Mouse (Mus musculus) kidney, adult 11 months (tissue): ENCODE data around the gene Sgtb.

Source experiments
- DNase-seq: peaks from one replicate; pipeline ENCODE4 v3.0.0; 2022

Sgtb gene

DNA sequence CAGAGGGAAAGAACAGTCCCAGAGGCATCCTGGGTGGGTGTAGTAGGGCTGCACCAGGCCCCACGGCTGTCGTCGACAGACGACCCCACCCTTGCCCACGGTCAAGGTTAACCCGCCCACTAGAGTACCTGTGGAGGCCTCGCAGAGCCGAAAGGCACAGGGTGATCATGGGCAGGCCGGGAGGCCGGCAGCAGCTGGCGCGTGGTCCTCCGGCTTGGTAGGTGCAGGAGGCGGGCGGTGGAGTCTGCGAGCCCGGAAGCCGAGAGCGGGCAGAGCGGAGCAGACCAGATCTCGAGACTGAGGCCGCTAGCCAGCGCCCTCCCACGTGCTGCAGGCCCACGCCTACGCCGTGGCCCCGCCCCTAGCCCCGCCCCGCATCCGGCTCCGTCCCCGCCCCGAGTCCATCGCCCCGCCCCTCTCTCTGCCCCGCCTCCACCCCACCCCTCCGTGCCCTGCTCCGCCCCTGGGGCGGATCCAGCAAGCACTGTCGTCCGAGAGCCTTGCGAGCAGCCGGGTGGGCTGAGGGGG, at the start of gene Sgtb, which contains the start of gene Nln:
Gene Sgtb, plus strand, starts transcription at position 454 of the 528 bp plus-strand sequence.
Gene Nln, minus strand, starts transcription at position 327 of the 528 bp plus-strand sequence.
- peak; percentile 91 for DNase-seq

DNA sequence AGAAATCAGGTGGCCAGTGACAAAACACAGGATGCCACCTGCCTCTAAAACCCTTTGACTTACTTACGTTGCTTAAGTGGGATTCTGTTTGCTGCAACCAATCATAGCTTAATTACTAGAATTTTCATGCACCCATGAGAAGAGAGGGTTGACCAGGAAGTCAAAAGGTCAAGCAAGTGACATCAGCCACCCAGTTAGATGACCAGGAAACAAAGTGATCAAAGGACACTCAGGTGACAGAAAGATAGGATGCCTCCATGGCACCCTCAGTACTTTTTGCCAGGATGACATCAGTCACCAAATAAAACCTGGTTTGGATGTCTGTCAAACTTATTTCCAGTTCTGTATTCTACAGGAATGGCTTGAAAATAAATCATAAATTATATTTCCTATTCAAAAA, 49.3 kb upstream of the Sgtb start:
- DNase-seq: no peak

DNA sequence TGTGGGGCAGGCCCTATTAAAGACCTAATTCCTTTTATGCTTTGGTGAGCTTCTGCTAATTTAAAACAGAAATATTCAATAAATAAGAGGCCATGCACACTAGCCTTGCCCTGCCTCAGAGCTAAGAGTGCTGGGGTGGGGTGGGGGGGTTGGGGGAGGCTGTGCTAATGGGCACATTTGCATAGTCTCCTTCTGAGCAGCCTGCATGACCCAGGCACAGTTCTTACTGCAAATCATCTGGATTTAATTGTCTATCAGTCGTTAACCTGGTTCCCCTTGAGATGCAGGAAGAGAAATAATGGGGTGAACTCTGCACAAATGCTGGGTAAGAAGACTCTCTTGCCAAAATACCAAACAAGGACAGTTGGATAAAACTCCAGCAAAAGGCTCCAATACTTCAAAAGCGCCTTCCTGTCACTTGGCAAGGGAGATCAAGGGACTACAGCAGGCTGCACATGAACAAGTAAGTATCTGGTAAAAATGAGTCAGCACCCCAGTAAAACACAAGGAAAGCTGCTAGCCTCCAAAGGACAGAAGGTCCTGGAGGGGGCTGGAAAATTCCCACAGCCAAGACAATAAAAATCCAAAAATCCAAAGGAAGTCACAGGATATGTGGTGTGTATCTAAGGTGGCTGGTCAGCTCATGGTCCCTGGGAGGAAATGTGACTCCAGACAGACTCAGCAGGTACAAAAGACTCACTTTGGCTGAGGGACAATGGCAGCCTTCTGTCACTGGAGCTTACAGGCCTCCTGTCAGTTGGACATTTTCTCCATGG, 47.4 kb upstream of the Sgtb start:
- no peak for DNase-seq

- no peak for DNase-seq
These were observed 46.5 kb upstream of the Sgtb start for GRCm38 (mm10) chr13:104063061-104063460.

DNA sequence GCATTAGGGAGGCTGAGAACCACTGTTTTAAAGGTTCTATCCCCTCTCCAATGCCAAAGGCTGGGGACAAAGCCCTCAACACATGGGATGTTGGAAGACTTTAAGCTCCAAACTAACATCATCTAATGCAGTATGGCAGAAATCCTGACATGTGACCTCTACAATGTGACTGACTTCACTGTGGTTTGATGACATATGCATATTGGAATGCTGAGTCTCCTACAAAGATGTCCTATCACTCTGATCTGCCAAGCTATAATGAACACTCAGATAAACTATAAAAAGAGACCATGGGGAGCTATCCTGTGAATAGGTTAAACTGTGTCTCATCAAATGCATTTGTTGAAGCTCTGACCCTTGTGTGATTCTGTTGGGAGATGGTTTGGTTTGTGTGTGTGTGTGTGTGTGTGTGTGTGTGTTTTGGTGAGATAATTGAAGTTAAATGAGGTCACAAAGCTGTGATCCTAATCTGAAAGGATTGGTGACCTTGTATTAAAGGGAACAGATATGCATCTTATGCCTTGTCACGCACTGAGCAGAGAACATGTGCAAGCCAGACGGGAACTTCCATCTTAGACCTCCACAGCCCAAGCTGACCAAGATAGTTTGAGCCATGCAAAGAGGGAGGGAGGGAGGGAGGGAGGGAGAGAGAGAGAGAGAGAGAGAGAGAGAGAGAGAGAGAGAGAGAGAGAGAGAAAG, 43.7 kb upstream of the Sgtb start:
- DNase-seq: no peak

- no peak for DNase-seq
These were observed 40.3 kb upstream of the Sgtb start for GRCm38 (mm10) chr13:104069216-104069615.

GRCm38 (mm10) chr13:104070703-104071102, 38.8 kb upstream of the Sgtb start:
- no peak for DNase-seq

DNA sequence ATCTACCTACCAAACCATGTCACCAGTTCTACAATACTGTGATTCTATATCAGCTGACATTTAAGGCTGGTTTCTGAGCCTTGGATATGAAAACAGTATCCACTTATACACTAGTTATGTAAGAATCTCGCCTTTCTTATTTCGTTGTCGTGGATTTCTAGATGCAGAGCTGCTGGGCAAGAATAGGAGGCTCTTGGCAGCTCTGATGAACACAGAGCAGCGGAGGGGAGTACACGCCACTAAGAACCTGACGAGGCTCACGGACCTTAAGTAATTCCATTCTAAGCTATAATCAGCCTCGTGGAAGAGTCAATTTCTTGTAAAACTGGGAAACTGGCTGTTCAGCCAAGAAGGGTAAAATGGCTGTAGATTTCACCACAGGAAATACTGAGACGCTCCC, 37.2 kb upstream of the Sgtb start:
- DNase-seq: no peak

DNA sequence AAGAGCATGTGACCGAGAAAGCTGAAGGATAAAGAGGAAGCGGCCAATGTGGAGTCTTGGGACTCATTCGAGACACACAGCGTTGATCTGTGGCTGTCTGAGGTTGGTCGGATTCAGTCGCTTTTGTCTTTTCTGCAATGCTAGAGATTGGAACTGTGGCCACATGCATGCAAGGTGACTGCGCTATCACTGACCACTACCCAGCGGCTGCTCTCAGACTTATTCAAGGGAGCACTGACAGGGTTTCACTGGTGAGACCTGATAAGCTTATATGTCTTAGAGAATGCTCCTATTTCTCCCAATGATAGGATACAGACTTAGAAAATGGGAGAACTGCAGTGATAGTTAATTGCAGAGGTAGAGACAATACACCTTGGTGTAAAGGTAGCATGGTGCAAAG, 35.3 kb upstream of the Sgtb start:
- no peak for DNase-seq

DNA sequence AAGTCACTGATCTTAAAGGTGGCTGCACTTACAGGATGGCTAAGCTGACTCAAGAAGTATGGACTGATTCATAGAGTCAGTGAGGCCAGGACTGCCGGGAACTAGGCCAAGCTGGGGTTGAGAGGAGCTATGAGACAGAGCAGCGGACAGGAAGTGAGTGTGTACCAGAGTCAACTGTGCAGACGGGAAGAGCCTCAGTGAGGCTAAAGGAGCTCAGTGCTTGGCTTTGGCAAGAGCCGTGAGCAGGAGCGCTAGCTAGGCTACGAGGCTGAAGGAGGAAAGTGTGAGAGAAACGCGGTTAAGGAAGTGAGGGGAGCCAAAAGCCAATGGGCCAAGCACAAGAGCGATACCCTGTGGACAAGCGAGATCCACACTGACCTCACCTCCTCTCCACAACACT, 34.8 kb upstream of the Sgtb start:
- peak; percentile 47 for DNase-seq

DNA sequence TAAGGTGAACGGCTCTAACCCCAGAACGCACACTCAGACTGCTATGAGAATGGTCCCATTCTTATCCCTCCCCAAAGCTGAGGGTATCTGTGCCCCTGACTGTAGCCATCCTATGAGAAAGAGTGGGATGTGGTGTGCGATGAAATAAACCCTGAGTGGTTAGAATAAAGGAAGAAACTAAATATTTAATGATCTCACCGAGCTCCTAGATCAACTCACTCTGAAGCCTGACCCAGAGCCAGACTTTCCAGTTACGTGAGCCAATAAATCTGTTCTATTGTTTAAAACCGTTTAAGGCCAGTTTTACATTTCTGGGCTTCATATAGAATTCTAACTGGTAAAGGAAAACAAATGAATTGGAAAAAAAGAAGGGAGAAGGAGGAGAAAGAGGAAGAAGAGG, 32.5 kb upstream of the Sgtb start:
- DNase-seq: no peak

DNA sequence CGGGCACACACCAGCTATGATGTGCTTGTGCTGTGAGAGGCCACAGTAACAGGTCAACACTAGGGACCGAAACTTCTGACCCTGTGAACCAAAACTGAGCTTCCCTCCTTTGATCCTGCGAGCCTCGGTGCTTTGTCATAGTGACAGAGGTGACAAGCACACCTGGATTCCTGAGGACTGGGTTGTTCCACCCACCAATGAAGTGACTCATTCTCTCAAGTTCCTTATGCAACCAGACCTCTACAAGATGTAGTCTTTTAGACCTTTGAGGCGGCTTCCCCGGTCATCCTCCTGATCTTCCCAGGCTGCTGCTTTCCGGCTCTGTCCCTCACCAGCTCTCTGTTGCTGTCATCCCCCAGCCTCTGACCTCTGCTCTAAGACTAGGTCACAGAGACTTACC, 27.0 kb upstream of the Sgtb start:
- no peak for DNase-seq

DNA sequence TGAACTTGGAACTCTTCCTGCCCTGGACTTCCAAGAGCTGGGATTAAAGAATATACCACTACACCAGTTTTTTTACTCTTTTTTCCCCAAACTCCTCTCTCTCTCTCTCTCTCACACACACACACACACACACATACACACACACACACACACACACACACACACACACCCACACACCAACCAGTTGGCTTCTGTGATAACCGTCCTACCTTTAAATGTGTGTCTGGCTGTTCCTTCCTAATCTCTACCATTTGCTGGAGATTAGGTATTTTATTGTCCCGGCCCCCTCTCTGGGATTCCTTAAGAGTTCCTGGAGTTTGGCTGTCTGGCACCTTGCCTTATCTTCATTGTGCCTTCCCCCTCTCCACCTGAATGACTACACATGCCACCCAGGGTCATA, 24.9 kb upstream of the Sgtb start:
- DNase-seq: no peak

GRCm38 (mm10) chr13:104089387-104089786, 20.2 kb upstream of the Sgtb start:
- no peak for DNase-seq

- DNase-seq: no peak
These were observed 17.8 kb upstream of the Sgtb start for GRCm38 (mm10) chr13:104091734-104092133.

DNA sequence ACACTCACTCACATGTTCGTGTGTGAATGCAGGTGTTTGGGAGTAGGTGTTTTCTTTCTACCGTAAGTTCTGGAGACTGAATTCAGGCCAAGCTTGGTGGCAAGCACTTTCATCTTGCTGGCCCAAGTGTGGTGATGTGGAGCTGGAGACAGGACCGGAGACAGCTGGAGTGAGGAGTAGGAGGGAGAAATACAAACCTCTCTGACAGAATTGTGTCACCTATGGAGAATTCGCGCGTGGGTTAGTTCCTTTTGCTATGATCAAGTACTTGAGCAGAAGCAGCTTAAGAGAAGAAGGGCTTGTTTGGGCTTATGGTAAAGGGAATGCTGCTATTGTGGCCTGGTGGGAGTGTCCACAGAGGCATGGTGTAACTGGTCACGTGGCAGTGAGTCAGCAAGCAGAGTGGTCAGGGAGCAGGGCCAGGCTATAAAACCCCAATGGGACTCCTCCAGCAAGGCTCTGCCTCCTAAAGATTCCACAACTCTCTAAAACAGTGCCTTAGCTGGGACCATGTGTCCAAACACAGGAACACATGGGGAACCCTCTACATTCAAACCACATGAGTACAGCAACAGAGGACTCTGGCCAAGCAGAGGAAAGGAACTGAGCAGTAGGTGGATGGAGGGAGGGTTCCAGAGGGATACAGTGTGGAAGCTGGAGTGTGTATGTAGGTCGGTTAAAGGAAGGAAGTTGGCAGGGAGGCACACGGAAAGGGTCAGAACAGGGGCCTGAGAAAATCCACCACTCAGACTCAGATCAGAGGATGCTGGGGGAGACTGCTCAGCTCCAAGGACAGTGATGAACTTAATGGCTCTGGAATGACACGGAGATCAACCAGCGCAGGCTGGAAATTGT, 14.8 kb upstream of the Sgtb start:
- no peak for DNase-seq

GRCm38 (mm10) chr13:104095955-104096354, 13.6 kb upstream of the Sgtb start:
- no peak for DNase-seq

GRCm38 (mm10) chr13:104097190-104097589, 12.4 kb upstream of the Sgtb start:
- DNase-seq: no peak

DNA sequence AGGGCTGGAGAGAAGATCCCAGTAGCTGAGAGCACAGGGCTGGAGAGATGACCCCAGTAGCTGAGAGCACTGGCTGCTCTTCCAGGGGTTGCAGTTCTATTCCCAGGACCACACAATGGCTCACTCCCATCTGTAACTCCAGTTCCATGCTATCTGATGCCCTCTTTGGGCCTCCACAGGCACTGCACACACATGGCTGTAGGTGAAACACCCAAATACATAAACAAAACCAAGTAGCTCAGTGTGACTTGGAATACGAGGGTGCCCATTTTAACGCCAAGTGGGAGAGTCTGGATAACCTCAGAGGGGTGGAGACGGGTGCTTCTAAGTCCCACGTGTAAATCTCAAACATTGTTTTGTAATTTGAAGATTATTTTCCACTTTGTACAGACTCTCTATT, 9.1 kb upstream of the Sgtb start:
- DNase-seq: no peak

- DNase-seq: no peak
These were observed 7.8 kb upstream of the Sgtb start for GRCm38 (mm10) chr13:104101606-104102235.

DNA sequence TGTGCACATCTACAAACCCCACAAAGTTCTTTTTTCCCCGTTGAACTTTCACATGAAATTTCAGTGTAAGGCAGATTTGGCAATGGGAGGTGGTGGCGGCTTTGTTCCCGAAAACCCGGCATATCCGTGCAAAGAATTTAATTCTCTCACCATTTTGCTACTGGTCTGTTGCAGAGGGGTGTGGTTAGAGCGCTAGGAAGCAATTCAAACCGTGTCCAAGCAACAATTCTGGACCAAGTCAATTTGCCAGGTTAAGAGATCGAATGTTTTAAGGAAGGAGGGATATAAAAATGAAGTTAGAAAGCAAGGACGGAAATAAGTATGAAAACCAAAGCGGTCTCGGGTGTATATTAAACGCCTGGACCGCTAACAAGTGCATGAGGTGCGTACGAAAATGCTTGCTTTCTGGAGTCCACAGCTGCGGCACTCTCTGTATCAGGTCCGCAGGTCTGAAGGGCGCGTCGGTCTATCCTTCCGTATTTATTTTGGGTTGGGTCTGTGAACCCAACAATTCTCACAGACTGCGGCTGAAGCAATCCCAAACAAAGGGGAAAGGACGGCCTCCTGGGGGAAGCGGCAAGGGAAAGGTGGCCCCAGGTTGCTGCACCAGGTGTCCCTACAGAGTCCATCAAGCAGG, 772 bp upstream of the Sgtb start:
- no peak for DNase-seq

- peak; percentile 47 for DNase-seq
These were observed 428 bp downstream of the Sgtb start for GRCm38 (mm10) chr13:104109816-104110521.
